Comparison of ENCODE assay signal across 9 mouse cellular contexts in the genomic region with DNA sequence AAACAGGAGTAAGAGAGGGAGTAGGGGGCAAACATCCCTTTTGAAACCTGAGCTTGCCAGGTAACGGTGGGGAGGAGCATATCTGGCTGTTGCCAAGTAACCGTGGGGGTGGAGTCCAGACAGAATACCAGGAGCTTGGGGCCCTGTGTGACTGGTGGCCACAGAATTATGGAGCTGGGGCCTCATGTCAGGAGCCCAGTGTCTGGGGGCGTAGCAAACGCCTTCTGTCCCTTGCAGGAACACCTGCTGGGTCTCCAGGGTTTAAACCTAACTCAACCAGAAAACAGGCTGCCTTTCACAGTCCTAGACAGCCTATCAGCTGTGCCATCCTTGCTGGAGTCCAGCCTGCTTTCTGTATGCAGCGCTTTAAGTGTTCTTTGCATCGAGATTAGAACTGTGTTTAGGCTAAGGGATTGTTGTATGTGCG. TPM values are rescaled to one million over a fixed set of nuclear protein-coding genes. Genes with fewer than 3 reads are reported as not detected.
A peak's percentile ranks its signal among the peaks of the same experiment; 100 is the strongest.
DNase-seq lines count a peak whose midpoint lies in the region; ATAC-seq and TF ChIP-seq lines count a peak whose summit lies in the region.
"Had no signal": no experiment of that assay in that cellular context is flagged by ENCODE, and none has a peak within 500 bp of the region (broad histone marks: within the 10 kb centered on the region; RNA-seq: fewer than 3 reads in every experiment).

No protein-coding gene starts in this region.

- no peaks in the 10 kb centered on the region for H3K27me3 ChIP-seq in neural tube, embryonic 11.5 days (ENCODE audit: control insufficient read depth, insufficient read depth, low read length)
- H3K27me3 ChIP-seq in hindbrain, embryonic 11.5 days (ENCODE audit: control insufficient read depth, insufficient read depth, low read length) = no peaks in the 10 kb centered on the region
- no peaks in the 10 kb centered on the region for H3K27me3 ChIP-seq in liver, embryonic 16.5 days (ENCODE audit: control insufficient read depth, insufficient read depth, low read depth, low read length)
- H3K27me3 ChIP-seq in stomach, postnatal 0 days (ENCODE audit: control insufficient read depth, insufficient read depth, low read length) = no peaks in the 10 kb centered on the region

- TF ChIP-seq CTCF in stomach, postnatal 0 days (IDR thresholded peaks at IDR 0.05; ENCODE audit: low read depth) = no peak

- peak overlapping the region; percentile 60 for H3K27ac ChIP-seq in neural tube, embryonic 11.5 days (ENCODE audit: low read depth, low read length)
- peak overlapping the region; percentile 64 for H3K27ac ChIP-seq in hindbrain, embryonic 11.5 days (ENCODE audit: low read depth, low read length)
- no peak overlapping the region for H3K27ac ChIP-seq in liver, embryonic 16.5 days (ENCODE audit: low read length)
- peak overlapping the region; percentile 20 for H3K27ac ChIP-seq in stomach, postnatal 0 days (replicated peaks)

- no peak overlapping the region; the same call in 1 of the 2 replicates for H3K9ac ChIP-seq in neural tube, embryonic 11.5 days (ENCODE audit: low read length)
- no peak overlapping the region for H3K9ac ChIP-seq in hindbrain, embryonic 11.5 days (ENCODE audit: low read depth, low read length)
- no peak overlapping the region for H3K9ac ChIP-seq in liver, embryonic 16.5 days (ENCODE audit: low read depth, low read length)
- no peak overlapping the region for H3K9ac ChIP-seq in stomach, postnatal 0 days (ENCODE audit: low read length)

- no peak for DNase-seq in neural tube, embryonic 11.5 days (ENCODE audit: low spot score)
- DNase-seq in neural tube, embryonic 10.5 days (ENCODE audit: extremely low spot score, low spot score) = no peak
- DNase-seq in hindbrain, embryonic 11.5 days (ENCODE audit: low spot score) = peak; percentile 42
- DNase-seq in stomach, postnatal 0 days (ENCODE audit: low spot score) = peak; percentile 72
- DNase-seq in urinary bladder, adult 2 months (ENCODE audit: low spot score) = no peak
- no peak for DNase-seq in left cerebral cortex, postnatal 10 days (ENCODE audit: extremely low spot score in 1 of 2, low spot score in 2 of 2)
- DNase-seq in spleen, postnatal 4 days (ENCODE audit: low spot score in 2 of 2) = no peak
- DNase-seq: adrenal gland, postnatal 10 days had no signal

- H3K4me3 ChIP-seq in neural tube, embryonic 11.5 days (ENCODE audit: low read depth, low read length) = no peak overlapping the region
- H3K4me3 ChIP-seq in hindbrain, embryonic 11.5 days (ENCODE audit: low read depth, low read length) = no peak overlapping the region
- no peak overlapping the region for H3K4me3 ChIP-seq in liver, embryonic 16.5 days (ENCODE audit: low read depth, low read length)
- no peak overlapping the region for H3K4me3 ChIP-seq in stomach, postnatal 0 days (ENCODE audit: low read depth, low read length)

- H3K9me3 ChIP-seq in neural tube, embryonic 11.5 days (ENCODE audit: control insufficient read depth, low read length) = no peaks in the 10 kb centered on the region
- H3K9me3 ChIP-seq in hindbrain, embryonic 11.5 days (ENCODE audit: control insufficient read depth, low read length) = no peaks in the 10 kb centered on the region
- H3K9me3 ChIP-seq in liver, embryonic 16.5 days (replicated peaks; ENCODE audit: control insufficient read depth, low read length) = no peaks in the 10 kb centered on the region
- no peaks in the 10 kb centered on the region for H3K9me3 ChIP-seq in stomach, postnatal 0 days (ENCODE audit: control insufficient read depth, low read length)

- H3K36me3 ChIP-seq in neural tube, embryonic 11.5 days (ENCODE audit: control insufficient read depth, insufficient read depth, low read length) = no peaks in the 10 kb centered on the region; the same call in 1 of the 2 replicates
- no peaks in the 10 kb centered on the region for H3K36me3 ChIP-seq in hindbrain, embryonic 11.5 days (ENCODE audit: control insufficient read depth, insufficient read depth, low read length)
- H3K36me3 ChIP-seq in liver, embryonic 16.5 days (ENCODE audit: control insufficient read depth, insufficient read depth) = no peaks in the 10 kb centered on the region
- no peaks in the 10 kb centered on the region for H3K36me3 ChIP-seq in stomach, postnatal 0 days (ENCODE audit: control insufficient read depth, insufficient read depth, low read length)

- ATAC-seq in neural tube, embryonic 11.5 days (ENCODE audit: insufficient read depth, low FRiP score, low TSS enrichment) = no peak
- ATAC-seq in hindbrain, embryonic 11.5 days (ENCODE audit: low FRiP score) = peak; percentile 14; the same call in 1 of the 2 replicates
- peak; percentile 47; the same call in 1 of the 2 replicates for ATAC-seq in liver, embryonic 16.5 days (ENCODE audit: low read depth)
- ATAC-seq in stomach, postnatal 0 days (ENCODE audit: low FRiP score, low TSS enrichment) = peak; percentile 55; the same call in 1 of the 2 replicates

- intact Hi-C loops in left cerebral cortex, postnatal 10 days (cut with DNase I) = loop anchor here (5.0 kb wide), 1 partner anchor 177 kb away; a partner anchor contains a TSS

- 16% methylated on average over 7 of the region's 7 CpGs for WGBS in neural tube, embryonic 11.5 days
- WGBS in hindbrain, embryonic 11.5 days = 19% methylated on average over 7 of the region's 7 CpGs
- WGBS in liver, embryonic 16.5 days (ENCODE audit: insufficient replicate concordance) = 48% methylated on average over 7 of the region's 7 CpGs
- 32% methylated on average over 7 of the region's 7 CpGs for WGBS in stomach, postnatal 0 days

- peaks cover 52% of the 10 kb centered on the region for H3K4me1 ChIP-seq in neural tube, embryonic 11.5 days (ENCODE audit: control insufficient read depth, insufficient read depth, low read length)
- peaks cover 36% of the 10 kb centered on the region for H3K4me1 ChIP-seq in hindbrain, embryonic 11.5 days (replicated peaks; ENCODE audit: control insufficient read depth, insufficient read depth, low read length)
- peaks cover 3% of the 10 kb centered on the region; the same call in 1 of the 2 replicates for H3K4me1 ChIP-seq in liver, embryonic 16.5 days (ENCODE audit: control insufficient read depth, low read depth, low read length)
- peaks cover 6% of the 10 kb centered on the region for H3K4me1 ChIP-seq in stomach, postnatal 0 days (replicated peaks; ENCODE audit: control insufficient read depth, insufficient read depth)

- no peak for TF ChIP-seq EP300 in stomach, postnatal 0 days (optimal IDR thresholded peaks at IDR 0.05)

- H3K4me2 ChIP-seq in neural tube, embryonic 11.5 days (ENCODE audit: low read depth) = no peak overlapping the region
- no peak overlapping the region for H3K4me2 ChIP-seq in hindbrain, embryonic 11.5 days (replicated peaks; ENCODE audit: low read depth, low read length)
- no peak overlapping the region for H3K4me2 ChIP-seq in liver, embryonic 16.5 days (ENCODE audit: low read depth, low read length)
- H3K4me2 ChIP-seq in stomach, postnatal 0 days (replicated peaks; ENCODE audit: low read depth) = no peak overlapping the region

RNA-seq across cellular contexts. Expression of a gene that starts 57.4 kb away (rescaled TPM):
- polyA plus RNA-seq in neural tube, embryonic 11.5 days (2014; fragmentation: Nextera tagmentation; extraction: Ambion mirVana) = 9.4 TPM in 2 replicates
- 5.6 and 7.2 TPM in 2 replicates for polyA plus RNA-seq in hindbrain, embryonic 11.5 days (2014; fragmentation: Nextera tagmentation; extraction: Ambion mirVana)
- 1.2 and 1.5 TPM in 2 replicates for polyA plus RNA-seq in liver, embryonic 16.5 days (2015; fragmentation: Nextera tagmentation; extraction: Ambion mirVana)
- 19.4 and 24.1 TPM in 2 replicates for polyA plus RNA-seq in stomach, postnatal 0 days (2015; fragmentation: Nextera tagmentation; extraction: Ambion mirVana)
- polyA plus RNA-seq in urinary bladder, adult 2 months (2012; rRNA removed) = 43.9 and 49.0 TPM in 2 replicates
- total RNA-seq in left cerebral cortex, postnatal 10 days (2021) = 1 to 10 TPM in 1 of 2 experiments, under 1 TPM in 1; 0.47 to 1.2 TPM

Comparison
In these comparisons a context has a peak if more than half of its experiments do, and no peak if none do; other contexts are left out.
1. DNase-seq: peak in hindbrain, embryonic 11.5 days (single experiment) and stomach, postnatal 0 days (single experiment); none in neural tube, embryonic 11.5 days (single experiment), neural tube, embryonic 10.5 days (single experiment), urinary bladder, adult 2 months (single experiment), left cerebral cortex, postnatal 10 days (0 of 2) and spleen, postnatal 4 days (0 of 2).